Mouse (Mus musculus): Measurements from ENCODE around the gene Tuba3a.

Tuba3a gene

GRCm38 (mm10) chr6:125285890-125286289 lies at the start of gene Tuba3a:
Tuba3a (minus strand) TSS chr6:125286042.
- DNase-seq = no peak

DNA sequence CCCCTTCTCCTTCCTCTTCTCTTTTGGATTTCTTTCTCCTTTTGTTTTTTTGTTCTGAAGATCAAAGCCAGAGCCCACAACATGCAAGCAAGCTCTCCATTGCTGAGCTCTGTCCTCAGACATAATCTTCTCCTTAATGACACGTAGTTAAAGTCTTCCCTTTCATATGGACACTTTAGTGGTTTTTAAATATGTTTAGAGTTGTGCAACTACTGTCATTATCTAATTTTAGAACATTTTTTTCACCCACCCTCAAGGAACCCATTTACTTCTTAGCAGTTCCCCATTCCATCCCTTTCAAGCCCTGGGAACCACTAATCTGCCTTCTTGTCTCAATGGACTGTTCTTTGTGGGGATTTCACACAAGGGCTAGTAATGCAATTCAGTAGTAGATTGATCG lies 48.5 kb upstream of the Tuba3a start:
- DNase-seq = no peak

DNA sequence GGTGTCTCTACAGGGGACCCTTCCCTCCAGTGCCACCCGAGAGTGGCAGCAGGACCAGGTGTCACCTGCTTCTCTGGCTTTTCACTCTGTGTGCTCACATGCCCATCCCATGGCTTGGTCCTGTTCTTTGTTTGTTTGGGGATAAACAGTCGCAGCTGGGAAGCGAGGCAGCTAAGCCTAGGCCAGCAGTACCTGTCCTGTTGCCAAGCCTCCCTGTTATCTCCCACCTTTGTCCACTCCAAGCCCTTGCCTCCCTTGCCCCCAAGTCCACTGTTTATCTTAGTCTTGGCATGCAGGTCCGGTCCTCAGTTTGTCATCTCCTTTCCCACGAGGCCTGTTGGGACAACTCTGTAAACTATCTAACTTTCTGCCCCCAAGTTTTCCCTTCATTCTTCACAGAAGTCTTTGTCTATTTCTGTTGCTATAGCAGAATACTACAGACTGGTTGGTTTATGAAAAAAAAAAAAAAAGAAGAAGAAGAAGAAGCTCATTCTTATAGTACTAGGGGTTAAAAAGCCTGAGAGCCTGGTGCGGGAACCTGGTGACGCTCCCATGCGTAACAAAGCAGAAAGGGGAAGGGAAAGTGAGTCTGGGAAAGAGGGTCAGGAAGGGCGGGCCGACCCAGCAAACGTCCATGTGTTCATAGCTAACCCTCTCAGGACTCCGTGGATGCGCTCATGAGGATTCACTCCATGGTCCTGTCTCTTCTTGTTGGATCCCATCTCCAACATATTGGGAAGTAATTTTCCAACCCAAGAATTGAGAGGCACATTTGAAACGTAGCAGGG lies 47.5 kb upstream of the Tuba3a start:
- no peak for DNase-seq

DNA sequence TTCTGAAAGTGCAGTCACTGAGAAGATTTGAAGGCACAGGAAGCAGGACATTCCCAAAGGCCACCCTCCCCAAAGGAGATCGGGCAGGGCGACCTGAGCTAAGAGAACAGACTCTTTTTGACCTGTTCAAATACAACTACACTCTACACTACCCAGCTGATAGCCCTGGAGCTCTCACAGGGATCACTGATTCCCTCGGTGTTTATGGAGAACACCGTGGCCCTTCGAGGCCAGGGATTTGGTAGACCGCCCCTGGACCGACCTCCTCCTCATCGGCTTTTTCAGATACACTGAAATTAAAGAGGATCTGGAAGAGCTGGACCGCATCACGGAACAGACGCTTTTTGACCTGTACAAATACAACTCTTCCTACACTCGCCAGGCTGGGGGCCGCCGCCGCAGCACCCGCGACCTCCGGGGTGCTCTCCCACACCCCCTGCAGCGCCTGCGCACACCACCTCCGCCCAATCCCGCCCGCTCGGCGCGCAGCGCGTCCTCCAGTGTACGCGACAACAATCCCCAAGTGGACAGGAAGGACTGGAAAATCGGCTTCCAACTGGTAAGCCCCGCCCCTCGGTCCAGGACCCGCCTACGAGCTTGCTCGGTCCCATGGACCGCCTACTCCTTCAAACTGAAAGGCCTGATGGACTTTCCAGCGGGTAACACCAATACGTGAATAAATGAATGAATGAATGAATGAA lies 44.9 kb upstream of the Tuba3a start:
- no peak for DNase-seq

DNA sequence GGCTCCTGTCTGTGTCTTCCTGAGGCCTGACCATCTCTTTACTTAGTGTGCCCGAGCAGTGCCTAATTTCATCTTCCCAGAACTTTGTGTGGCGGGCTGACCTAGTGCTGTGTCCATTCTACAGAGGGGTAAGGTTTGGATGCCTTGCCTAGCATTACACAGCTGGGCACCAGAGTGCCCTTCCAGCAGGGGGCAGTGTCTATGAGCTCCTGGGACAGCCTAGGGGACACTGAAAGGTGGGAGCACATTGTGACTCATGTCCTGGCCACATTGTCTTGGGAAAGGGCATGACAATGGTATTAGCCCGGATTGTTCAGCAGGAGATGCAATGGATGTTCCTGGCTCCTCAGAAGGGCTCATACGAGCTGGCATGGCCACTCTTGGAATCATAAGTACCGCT lies 42.4 kb upstream of the Tuba3a start:
- peak; percentile 42 to 48 for DNase-seq

DNA sequence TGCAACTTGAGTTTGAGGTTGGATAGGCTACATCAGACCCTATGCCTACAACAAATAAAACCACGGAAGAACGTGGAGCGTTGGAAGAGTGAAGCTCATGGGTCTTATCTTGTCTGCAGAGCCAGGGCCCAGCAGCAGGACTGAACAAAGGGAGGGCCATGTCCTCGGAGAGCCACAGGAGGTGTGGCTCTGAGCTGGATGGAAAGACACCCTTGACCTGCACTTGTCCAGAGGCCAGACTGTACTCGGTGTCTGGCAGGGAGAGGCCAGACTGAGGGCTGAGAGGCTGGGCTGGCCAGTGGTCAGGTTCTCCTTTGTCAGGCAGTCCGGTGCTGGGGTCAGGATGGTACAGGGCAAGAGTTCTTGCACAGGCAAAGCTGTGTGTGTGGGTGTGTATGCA lies 39.5 kb upstream of the Tuba3a start:
- no peak for DNase-seq

GRCm38 (mm10) chr6:125323547-125323946 lies 37.7 kb upstream of the Tuba3a start:
- no peak for DNase-seq

GRCm38 (mm10) chr6:125322794-125323193 lies 37.0 kb upstream of the Tuba3a start:
- DNase-seq = no peak

DNA sequence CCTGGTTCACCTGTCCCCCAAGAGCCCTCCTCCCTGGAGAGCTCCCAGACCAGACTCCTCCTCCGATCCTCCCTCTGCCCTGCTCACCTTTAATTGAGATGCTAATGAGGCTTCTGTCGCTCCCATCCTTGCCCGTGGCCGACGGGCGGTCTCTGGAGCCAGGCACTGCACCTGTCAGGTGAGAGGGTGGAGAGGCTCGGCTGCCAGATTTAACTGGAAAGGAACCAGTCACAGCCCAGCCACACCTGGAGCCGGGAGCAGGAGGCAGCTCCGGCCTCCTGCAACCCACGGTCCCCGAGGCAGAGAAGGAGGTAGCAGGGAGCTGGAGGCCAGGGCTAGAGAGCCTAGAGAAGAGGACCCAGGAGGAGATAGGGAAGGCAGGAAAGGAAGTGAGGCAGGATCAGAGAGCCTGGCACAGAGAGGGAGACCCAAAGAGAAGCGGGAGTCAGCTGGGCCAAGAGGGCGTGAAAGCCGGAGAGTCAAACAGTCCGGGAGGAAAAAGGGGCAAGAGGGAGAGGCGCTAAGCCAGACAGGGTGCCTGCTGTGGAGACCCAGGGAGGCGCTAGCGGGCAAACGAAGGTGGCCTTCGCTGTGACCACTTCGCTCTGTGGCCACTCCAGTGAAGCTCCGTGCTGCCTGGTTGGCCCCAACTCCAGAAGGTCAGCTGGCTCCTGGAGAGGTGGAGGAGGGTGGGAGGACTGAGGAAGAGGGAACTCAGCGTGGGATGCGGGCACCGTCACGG lies 35.4 kb upstream of the Tuba3a start:
- DNase-seq = no peak

DNA sequence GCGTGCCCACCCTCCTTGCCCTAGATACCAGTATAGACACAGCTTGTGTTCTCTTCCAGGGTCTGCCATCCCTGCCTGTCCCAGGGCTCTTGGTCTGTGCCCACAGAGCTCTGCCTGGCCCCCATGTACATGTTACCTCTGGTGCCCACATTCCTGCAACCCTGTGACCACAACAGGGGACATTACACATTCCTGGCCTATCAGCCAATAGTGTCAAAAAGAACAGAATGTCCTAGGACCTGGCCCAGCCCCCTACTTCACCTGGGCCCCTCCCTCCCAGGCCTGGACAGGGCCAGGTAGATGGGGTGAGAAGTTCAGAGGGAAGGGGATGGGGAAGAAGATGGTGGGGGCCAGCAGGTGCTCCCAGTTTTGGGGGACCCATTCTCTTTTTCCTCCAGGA lies 34.5 kb upstream of the Tuba3a start, which contains the start of gene Scnn1a:
Gene Scnn1a (plus strand): TSS at position 337 of the 400 bp plus-strand sequence.
- DNase-seq = no peak

GRCm38 (mm10) chr6:125319919-125320296 lies 34.1 kb upstream of the Tuba3a start:
- DNase-seq = no peak

GRCm38 (mm10) chr6:125318981-125319918 lies 33.4 kb upstream of the Tuba3a start:
- no peak for DNase-seq

DNA sequence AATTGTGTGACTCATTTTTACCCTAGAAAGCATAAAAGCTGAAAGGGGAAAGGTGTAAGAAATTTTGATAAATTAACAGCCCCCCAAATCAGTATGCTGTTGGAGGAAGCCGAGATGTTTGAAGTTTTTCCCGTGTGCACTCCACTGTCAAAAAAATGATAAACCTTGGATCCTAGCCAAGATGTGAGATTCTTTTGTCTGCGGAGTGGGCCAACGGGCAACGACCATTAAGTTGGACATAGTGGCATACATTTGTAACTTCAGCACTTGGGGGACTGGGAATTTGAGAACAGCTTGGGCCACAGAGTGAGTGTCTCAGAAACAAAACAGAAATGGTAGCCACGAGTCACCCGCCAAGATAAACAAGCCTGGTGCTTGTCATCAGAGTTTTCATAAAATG lies 31.2 kb upstream of the Tuba3a start:
- DNase-seq = no peak

DNA sequence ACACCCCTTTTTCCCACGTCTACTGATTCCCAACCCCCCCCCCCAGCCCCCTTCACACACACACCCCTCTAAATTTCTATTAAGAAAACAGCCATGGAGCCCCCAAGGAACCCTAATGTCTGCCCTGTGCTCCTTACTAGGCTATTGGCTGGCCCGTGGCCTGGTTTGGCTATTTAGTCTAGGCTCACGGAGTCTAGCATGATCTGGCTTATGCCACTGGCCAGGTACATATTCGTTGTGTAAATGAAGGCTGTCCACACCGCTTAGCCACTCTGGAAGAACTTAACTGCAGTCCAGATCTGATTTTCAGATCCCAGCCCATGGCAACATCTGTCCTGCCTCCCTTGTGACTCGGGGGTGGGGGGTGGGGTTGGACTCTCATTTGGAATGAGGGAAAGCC lies 28.9 kb upstream of the Tuba3a start:
- DNase-seq = no peak

DNA sequence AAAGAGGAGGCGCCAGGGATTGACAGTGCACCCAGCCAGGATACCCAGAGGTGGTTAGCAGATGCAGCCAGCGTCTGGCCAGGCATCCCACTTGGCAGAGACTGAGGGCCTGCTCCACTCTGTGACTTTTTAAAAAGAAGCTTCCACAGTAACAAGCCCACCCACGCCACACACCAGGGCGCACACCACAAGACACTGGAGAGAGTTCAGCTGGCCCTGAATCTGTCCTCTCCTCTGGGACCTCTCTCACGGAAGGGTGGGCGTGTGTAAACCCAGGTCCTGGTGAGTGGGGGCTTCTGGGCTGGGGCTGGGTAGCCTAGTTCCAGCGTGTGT lies 28.4 kb upstream of the Tuba3a start:
- no peak for DNase-seq

- peak; percentile 30 to 31 for DNase-seq
Observed at GRCm38 (mm10) chr6:125313546-125314230, 27.8 kb upstream of the Tuba3a start, which contains the start of gene Ltbr. Ltbr (minus strand) TSS chr6:125313885.

GRCm38 (mm10) chr6:125312581-125313355 lies 26.9 kb upstream of the Tuba3a start:
- no peak for DNase-seq

DNA sequence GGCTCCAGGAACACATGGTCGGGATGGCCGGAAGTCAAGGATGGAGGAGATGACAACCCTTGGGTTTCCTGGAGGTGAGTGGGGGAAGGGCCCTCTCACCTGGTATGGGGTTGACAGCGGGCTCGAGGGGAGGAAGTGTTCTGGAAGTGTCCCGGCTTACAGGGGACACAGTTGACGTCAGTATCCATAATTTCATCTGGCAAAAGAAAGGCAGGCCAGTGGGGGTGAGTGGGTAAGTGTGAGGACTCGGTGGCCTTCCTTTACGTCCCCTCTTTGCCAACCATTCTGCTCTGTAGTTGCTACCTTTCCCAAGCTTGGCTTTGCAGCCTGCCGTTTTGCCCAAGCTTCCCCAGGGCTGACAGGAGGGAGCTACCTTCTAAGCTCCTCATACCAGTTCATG lies 26.3 kb upstream of the Tuba3a start:
- no peak for DNase-seq

GRCm38 (mm10) chr6:125309406-125309805 lies 23.6 kb upstream of the Tuba3a start:
- DNase-seq = no peak

DNA sequence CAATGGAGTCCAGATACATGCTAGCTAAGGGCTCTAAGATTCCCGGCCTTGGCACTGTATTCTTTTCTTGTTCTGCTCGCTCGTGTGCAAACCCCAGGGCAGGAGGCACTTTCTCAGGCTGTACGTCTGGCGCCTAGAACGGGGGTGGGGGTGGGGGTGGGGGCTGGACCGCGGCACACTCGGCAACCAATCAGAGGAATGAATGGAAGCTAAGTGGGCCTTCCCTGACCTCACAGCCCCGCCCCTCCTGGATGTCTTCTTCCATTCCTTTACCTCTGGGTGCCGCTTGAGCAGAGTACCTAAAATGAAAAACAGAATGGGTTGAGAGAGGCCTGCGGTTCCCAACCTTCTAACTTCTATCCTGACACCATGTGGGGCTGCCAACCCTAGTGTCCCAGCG lies 23.1 kb upstream of the Tuba3a start:
- no peak for DNase-seq

GRCm38 (mm10) chr6:125307091-125307490 lies 21.2 kb upstream of the Tuba3a start:
- no peak for DNase-seq
